Mouse (Mus musculus) cerebral cortex, adult 2 months (tissue): ENCODE measurements around the gene Cntn1.

Experiments used
- WGBS: fragments of 180-500 bp; shearing (Covaris S2); methylation state at CpG from one replicate; pipeline ENCODE4 v1.1.7; 2018; 5-methylcytosine and 5-hydroxymethylcytosine counted together

The Cntn1 gene

GRCm38 (mm10) chr15:92050996-92051352 is at the start of gene Cntn1:
TSS of gene Cntn1 (plus strand) at chr15:92051165.
- under 1% methylated on average over 17 of the region's 17 CpGs for WGBS

DNA sequence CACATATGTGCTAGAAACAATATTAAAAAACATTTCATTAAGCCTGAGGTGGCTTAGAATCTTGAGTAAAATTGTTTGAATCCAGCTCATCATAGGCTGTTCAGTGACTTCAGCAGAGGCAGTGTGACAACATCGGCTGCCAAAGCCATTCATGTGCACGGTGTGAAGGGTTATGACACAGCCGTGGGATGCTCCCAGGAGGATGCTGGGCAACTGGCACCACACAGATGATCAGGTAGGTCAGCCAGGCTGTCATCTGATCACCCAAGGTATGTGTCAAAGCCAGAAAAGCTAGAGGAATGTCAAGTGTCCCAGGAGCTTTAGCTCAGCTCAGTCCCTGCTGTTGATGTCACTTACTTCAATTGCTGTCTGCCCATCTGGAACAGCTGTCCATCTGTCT is 49.5 kb upstream of the Cntn1 start:
- 88% methylated on average over 3 of the region's 3 CpGs for WGBS

DNA sequence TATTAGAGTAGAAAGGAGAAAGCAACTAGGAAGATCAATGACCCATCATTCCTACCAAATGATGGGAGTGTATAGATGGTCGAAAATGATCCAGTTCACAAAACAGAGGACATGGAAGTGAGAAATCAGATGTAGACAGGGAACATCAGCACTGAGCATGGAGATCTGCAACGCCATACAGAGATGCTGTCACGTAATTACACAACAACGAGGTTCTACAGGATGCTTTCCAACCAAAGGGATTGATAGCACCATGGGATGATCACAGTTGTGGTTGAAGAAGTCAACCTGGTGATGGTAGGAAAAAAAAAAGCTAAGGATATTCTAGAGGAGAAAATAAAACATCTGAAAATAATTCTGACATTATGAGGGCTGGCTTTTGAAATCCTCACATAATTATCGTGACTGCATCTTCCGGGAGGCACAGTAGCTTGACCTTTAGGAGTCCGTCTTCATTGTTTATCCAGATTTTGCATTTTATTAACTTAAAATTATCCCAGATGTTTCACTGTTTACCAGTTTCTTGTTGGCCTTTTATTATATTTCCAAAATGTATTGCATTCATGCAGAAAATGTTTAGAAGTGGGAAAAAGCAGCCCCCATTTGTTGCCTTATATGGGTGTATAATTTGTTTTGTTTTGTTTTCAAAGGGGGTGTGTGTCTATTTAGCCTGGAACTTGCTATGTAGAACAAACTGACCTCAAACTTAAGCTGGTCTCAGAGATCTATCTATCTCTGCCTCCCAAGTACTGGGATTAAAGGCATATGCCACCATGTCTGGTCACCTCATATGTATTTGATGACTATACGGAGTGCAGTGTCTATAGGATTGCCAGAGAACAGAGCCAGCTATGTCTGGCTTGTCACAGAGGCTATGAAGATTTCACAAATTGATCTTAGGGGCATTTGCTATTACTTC is 38.5 kb upstream of the Cntn1 start:
- WGBS = 93% methylated on average over 8 of the region's 8 CpGs

DNA sequence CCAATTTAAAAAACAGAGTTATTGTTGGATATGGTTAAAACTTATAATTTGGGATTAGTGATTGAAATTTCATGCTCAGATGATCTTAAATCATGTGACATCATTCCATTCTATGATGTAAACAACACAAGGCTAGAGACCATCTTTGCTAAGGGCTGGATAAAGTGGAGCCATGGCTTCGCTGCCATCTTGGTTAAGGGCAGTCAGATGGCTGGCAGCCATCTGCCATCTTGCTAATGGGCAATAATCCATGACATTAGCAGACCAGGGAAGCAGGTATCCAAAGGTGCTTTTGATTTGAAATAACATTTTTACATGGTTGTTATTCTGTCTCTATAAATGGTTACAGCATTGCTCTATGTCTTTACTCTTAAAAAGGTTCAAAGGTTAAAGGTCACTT is 16.9 kb upstream of the Cntn1 start:
- WGBS = 79% methylated on average over 1 of the region's 1 CpGs

- WGBS = 64% methylated on average over 5 of the region's 5 CpGs
Observed at GRCm38 (mm10) chr15:92042538-92042937, 8.4 kb upstream of the Cntn1 start.

DNA sequence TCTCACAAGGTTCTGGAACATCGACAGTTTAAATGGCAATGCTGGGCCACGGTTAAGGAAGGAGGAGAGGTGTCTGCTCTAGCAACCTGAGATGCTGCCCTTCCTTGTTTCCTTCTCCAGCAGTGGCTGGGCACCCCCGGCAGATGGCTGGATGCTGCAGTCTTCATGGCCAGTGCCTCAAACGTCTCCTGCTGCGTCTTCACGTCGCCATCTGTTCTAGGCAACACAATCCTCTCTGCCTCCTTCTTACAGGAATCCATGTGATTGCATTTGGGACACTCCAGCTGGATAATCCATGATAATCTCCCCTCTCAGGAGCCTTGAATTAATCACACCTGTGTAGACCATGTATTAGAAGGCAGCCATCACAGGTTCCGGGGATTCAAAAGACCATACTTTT is 4.9 kb upstream of the Cntn1 start:
- WGBS = 72% methylated on average over 8 of the region's 8 CpGs

GRCm38 (mm10) chr15:92048031-92048430 is 2.9 kb upstream of the Cntn1 start:
- 46% methylated on average over 4 of the region's 4 CpGs for WGBS

- WGBS = 75% methylated on average over 4 of the region's 4 CpGs
Observed at GRCm38 (mm10) chr15:92048531-92048930, 2.4 kb upstream of the Cntn1 start.

- under 1% methylated on average over 35 of the region's 35 CpGs for WGBS
Observed at GRCm38 (mm10) chr15:92051353-92052132, 578 bp downstream of the Cntn1 start.

DNA sequence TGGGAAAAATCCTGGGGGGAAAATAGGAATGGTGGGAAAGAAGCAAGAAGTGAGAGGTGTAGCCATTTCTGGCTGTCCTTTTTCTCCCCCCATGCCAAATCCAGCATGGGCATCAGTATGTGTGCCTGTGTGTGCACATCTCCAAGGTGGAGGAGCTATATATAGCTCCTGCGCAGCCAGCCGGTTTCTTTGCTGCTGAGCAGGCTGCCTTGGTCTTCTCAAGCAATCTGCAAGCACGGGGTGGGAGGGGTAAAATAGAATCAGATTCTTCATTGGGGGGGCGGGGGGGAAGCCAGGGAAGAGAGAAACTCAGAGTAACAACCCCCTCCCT is 1.1 kb downstream of the Cntn1 start:
- WGBS = 12% methylated on average over 4 of the region's 4 CpGs

DNA sequence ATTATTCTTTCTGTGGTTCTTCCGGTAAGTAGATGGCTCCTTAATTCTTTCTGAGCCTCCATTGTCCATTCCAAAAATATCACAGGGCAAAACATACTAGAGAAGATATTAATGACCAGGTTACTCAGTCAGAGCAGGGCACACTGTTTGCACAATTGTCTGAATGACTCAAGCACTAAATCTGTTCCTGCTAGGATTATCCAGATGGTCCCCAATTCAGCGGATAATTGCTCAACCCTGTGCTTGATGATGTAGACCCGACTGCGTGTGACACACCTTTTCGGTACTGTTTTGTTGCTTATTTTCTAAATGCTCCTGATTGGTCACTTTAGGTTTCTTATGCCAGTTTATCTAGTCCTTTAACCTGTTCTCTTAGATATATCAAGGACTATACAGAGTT is 6.6 kb downstream of the Cntn1 start:
- 88% methylated on average over 5 of the region's 5 CpGs for WGBS

- WGBS = 36% methylated on average over 3 of the region's 3 CpGs
Observed at GRCm38 (mm10) chr15:92060986-92061385, 10.0 kb downstream of the Cntn1 start.

DNA sequence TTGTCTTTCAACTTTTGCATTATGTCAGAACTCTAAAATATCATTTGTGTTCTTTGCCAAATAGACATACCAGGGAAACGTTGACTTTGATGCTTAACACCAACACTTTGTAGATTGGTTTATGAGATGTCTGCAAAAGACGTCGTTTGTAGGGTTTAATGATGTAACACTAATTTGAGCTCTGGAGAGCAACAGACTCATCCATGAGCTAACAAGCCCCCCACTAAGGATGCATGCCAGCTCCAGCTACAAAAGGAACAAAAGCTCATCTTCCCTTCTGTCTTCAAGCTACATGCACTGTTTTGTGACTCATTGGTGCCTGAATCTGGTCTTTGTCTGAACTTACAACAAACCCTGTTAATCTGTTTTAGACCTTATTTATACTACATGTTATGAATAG is 28.5 kb downstream of the Cntn1 start:
- 28% methylated on average over 3 of the region's 3 CpGs for WGBS

GRCm38 (mm10) chr15:92085876-92086275 is 34.9 kb downstream of the Cntn1 start:
- 44% methylated on average over 1 of the region's 1 CpGs for WGBS

GRCm38 (mm10) chr15:92087691-92088286 is 36.8 kb downstream of the Cntn1 start:
- WGBS = 74% methylated on average over 6 of the region's 6 CpGs

DNA sequence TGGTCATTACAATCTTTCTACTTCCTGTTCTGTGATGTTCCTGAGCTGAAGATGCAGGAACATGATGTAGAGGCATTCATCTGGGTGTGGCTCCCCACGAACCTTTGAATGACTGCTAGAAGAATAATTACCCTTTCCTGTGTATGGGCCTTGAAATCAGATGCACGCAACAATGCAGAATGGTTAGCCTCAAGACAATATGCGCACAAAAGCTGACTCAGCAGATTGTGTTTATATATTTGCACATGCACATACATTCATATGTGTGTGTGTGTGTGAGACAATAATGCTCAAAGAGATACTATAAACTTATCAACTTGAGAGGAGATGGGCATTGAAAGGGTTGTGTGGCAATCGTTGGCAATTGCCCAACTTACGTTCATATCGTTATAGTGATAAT is 39.8 kb downstream of the Cntn1 start:
- WGBS = 78% methylated on average over 6 of the region's 6 CpGs

GRCm38 (mm10) chr15:92092041-92092440 is 41.1 kb downstream of the Cntn1 start:
- WGBS = 73% methylated on average over 3 of the region's 3 CpGs

DNA sequence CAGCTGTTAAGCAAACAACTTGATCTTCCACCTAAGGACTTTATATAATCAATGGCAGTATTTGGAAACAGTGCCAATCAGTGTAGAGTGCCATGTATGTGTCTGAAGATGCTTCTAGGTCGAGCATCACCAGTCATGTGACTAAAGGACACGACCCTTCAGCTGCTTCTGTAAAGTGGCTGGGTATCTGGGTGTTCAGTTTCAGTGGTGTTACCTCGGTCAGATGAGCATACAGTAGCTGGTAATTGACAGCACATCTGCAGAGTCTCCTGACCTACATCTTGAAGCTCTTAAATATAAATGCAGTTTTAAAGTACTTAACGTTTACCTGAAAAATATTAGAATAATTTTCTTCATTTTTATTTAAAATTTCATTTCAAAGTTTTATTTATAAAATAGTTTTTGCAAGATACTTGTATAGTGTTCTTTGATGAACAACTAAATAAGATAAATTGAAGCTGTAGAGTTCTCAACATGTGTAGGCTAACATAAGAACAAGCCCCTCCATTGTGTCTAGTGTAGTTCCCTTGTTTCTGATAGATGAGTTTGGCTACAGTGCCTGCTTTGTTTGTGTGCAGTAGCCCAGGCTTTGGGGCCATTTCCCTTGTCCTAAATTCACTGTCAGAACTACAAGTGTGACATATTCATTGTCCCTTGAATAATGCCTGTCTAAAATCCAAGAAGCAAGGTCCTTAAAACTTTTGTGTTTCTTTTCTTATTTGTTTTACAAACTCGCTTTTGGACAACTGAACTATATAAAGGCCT is 48.6 kb downstream of the Cntn1 start:
- WGBS = 67% methylated on average over 5 of the region's 5 CpGs

- WGBS = 61% methylated on average over 9 of the region's 9 CpGs
Observed at GRCm38 (mm10) chr15:92101956-92102355, 51.0 kb downstream of the Cntn1 start.

DNA sequence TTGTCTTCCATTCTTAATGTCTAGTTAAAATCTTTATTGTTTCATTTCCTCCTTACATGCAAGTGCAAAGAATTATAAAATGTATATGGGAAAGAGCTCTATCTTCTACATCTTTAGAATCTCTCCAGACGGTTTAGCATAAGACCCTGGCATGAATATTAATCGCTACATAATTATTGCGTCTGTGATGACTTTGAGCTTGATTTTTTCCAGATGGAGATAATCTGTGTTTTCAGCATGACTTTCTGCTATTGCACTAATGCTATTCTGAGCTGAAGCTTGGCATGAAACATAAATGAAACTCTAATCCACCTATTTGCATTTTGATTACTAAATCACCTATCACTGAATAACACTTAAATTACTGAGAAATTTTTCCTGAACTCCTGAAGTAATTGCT is 82.0 kb downstream of the Cntn1 start:
- 73% methylated on average over 3 of the region's 3 CpGs for WGBS

GRCm38 (mm10) chr15:92134254-92134653 is 83.3 kb downstream of the Cntn1 start:
- WGBS = 71% methylated on average over 9 of the region's 9 CpGs

- WGBS = 63% methylated on average over 6 of the region's 6 CpGs
Observed at GRCm38 (mm10) chr15:92137026-92137425, 86.1 kb downstream of the Cntn1 start.
